32 mouse cellular contexts compared by ENCODE assay signal in the genomic region with DNA sequence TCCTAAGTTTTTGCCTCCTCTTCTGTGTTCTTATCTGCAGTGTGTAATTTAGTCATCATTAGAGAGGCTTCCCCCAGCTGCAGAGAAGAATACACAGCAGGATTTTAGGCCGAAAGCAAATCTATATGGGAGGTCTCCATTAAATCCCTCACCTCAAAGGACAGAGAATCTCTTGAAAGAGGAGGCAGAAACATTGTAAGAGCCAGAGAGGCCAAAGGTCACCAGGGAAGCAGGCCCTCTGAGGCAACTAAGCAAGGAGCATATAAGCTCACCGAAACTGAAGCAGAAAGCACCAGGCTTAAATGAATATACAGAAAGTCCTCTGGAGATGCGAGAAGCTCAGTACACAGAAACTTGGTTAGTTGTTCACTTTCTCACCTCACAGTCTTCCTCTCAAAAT. TPM values are rescaled to one million over a fixed set of nuclear protein-coding genes. Genes with fewer than 3 reads are reported as not detected.
A peak's percentile ranks its signal among the peaks of the same experiment; 100 is the strongest.
DNase-seq lines count a peak whose midpoint lies in the region; ATAC-seq lines count a peak whose summit lies in the region.
"Had no signal": no experiment of that assay in that cellular context is flagged by ENCODE, and none has a peak within 500 bp of the region (broad histone marks: within the 10 kb centered on the region; RNA-seq: fewer than 3 reads in every experiment).

A gene (plus strand): TSS at position 301 of the 400 bp plus-strand sequence.

- H3K4me1 ChIP-seq in limb, embryonic 11.5 days (ENCODE audit: control insufficient read depth, insufficient read depth, low read length), result no peaks in the 10 kb centered on the region
- H3K4me1 ChIP-seq in limb, embryonic 10.5 days, result peaks cover 9% of the 10 kb centered on the region
- no peaks in the 10 kb centered on the region for H3K4me1 ChIP-seq in embryonic facial prominence, embryonic 14.5 days (ENCODE audit: control insufficient read depth, insufficient read depth, low read length)
- H3K4me1 ChIP-seq: forebrain, embryonic 15.5 days; hindbrain, embryonic 12.5 days; limb, embryonic 12.5 days; liver, embryonic 15.5 days; neural tube, embryonic 13.5 days had no signal

- DNase-seq in limb, embryonic 11.5 days (ENCODE audit: low spot score), result peak; percentile 29
- DNase-seq in limb, embryonic 10.5 days (ENCODE audit: low spot score), result no peak
- DNase-seq in embryo, embryonic 10.5 days (ENCODE audit: low spot score), result peak; percentile 38
- DNase-seq in embryonic facial prominence, embryonic 14.5 days (ENCODE audit: low spot score), result peak; percentile 4
- DNase-seq in cerebellum, adult 8-10 months, result no peak
- DNase-seq in thymus, postnatal 36 days, result no peak
- DNase-seq: adrenal gland, postnatal 25 days; cerebellum, adult 2 months; cerebellum, postnatal 25 days; gastrocnemius, postnatal 10 days; kidney, postnatal 14 days; layer of hippocampus, adult 9-11 months; lung, embryonic 14.5 days; right cerebral cortex, postnatal 14 days had no signal

- no peaks in the 10 kb centered on the region for H3K9me3 ChIP-seq in limb, embryonic 11.5 days (ENCODE audit: control insufficient read depth, low read length)
- no peaks in the 10 kb centered on the region for H3K9me3 ChIP-seq in limb, embryonic 10.5 days (replicated peaks)
- H3K9me3 ChIP-seq in embryonic facial prominence, embryonic 14.5 days (ENCODE audit: control insufficient read depth, low read length), result no peaks in the 10 kb centered on the region
- H3K9me3 ChIP-seq: forebrain, embryonic 15.5 days; hindbrain, embryonic 12.5 days; limb, embryonic 12.5 days; liver, embryonic 15.5 days; neural tube, embryonic 13.5 days had no signal

- no peak within 1 kb of the TSS for H3K4me2 ChIP-seq in limb, embryonic 11.5 days (ENCODE audit: low read depth, severe bottlenecking)
- H3K4me2 ChIP-seq in embryonic facial prominence, embryonic 14.5 days (ENCODE audit: low read depth, low read length), result no peak within 1 kb of the TSS
- H3K4me2 ChIP-seq: forebrain, embryonic 15.5 days; hindbrain, embryonic 12.5 days; limb, embryonic 12.5 days; liver, embryonic 15.5 days; lung, embryonic 14.5 days; midbrain, embryonic 11.5 days; neural tube, embryonic 13.5 days had no signal

- H3K4me3 ChIP-seq in limb, embryonic 11.5 days (ENCODE audit: low read depth, low read length), result no peak within 1 kb of the TSS
- no peak within 1 kb of the TSS for H3K4me3 ChIP-seq in limb, embryonic 10.5 days
- no peak within 1 kb of the TSS for H3K4me3 ChIP-seq in embryonic facial prominence, embryonic 14.5 days (ENCODE audit: low read depth, low read length)
- H3K4me3 ChIP-seq: forebrain, embryonic 15.5 days; hindbrain, embryonic 12.5 days; limb, embryonic 12.5 days; liver, embryonic 15.5 days; neural tube, embryonic 13.5 days had no signal

- no peak within 1 kb of the TSS for H3K9ac ChIP-seq in limb, embryonic 11.5 days (ENCODE audit: low read length)
- H3K9ac ChIP-seq in embryonic facial prominence, embryonic 14.5 days (ENCODE audit: low read depth, low read length), result no peak within 1 kb of the TSS
- H3K9ac ChIP-seq: forebrain, embryonic 15.5 days; hindbrain, embryonic 12.5 days; limb, embryonic 12.5 days; liver, embryonic 15.5 days; lung, embryonic 14.5 days; neural tube, embryonic 13.5 days had no signal

- no peak for ATAC-seq in limb, embryonic 11.5 days (ENCODE audit: insufficient number of reproducible peaks, low FRiP score, low TSS enrichment, low read depth)
- no peak for ATAC-seq in embryonic facial prominence, embryonic 14.5 days (ENCODE audit: low read depth)
- ATAC-seq in frontal cortex, adult (ENCODE audit: low TSS enrichment), result no peak
- ATAC-seq: forebrain, embryonic 15.5 days; intestine, postnatal 0 days; Patski had no signal

- WGBS in limb, embryonic 11.5 days, result 24% methylated on average over 3 of the region's 3 CpGs
- WGBS in limb, embryonic 10.5 days, result 35% methylated on average over 3 of the region's 3 CpGs
- WGBS in embryonic facial prominence, embryonic 14.5 days, result 36% methylated on average over 3 of the region's 3 CpGs

- no peaks in the 10 kb centered on the region for H3K36me3 ChIP-seq in limb, embryonic 11.5 days (ENCODE audit: control insufficient read depth, insufficient read depth, low read length)
- no peaks in the 10 kb centered on the region for H3K36me3 ChIP-seq in limb, embryonic 10.5 days
- H3K36me3 ChIP-seq in embryonic facial prominence, embryonic 14.5 days (ENCODE audit: control insufficient read depth, insufficient read depth, low read length), result no peaks in the 10 kb centered on the region
- H3K36me3 ChIP-seq: forebrain, embryonic 15.5 days; hindbrain, embryonic 12.5 days; limb, embryonic 12.5 days; liver, embryonic 15.5 days; neural tube, embryonic 13.5 days had no signal

- H3K27ac ChIP-seq in limb, embryonic 11.5 days (replicated peaks; ENCODE audit: low read depth, low read length), result no peak within 1 kb of the TSS
- no peak within 1 kb of the TSS for H3K27ac ChIP-seq in limb, embryonic 10.5 days
- H3K27ac ChIP-seq in embryonic facial prominence, embryonic 14.5 days (replicated peaks; ENCODE audit: low read depth, low read length), result no peak within 1 kb of the TSS
- H3K27ac ChIP-seq: forebrain, embryonic 15.5 days; hindbrain, embryonic 12.5 days; limb, embryonic 12.5 days; liver, embryonic 15.5 days; neural tube, embryonic 13.5 days had no signal

- no peaks in the 10 kb centered on the region for H3K27me3 ChIP-seq in limb, embryonic 11.5 days (ENCODE audit: control insufficient read depth, insufficient read depth, low read length)
- H3K27me3 ChIP-seq in limb, embryonic 10.5 days (ENCODE audit: low read depth, poor library complexity, severe bottlenecking), result no peaks in the 10 kb centered on the region
- H3K27me3 ChIP-seq in embryonic facial prominence, embryonic 14.5 days (replicated peaks; ENCODE audit: control insufficient read depth, insufficient read depth, low read length), result no peaks in the 10 kb centered on the region
- H3K27me3 ChIP-seq: forebrain, embryonic 15.5 days; hindbrain, embryonic 12.5 days; limb, embryonic 12.5 days; liver, embryonic 15.5 days; neural tube, embryonic 13.5 days; Patski had no signal

RNA-seq across cellular contexts. Expression of the gene that starts here (rescaled TPM):
- not detected in 2 replicates for polyA plus RNA-seq in limb, embryonic 11.5 days (2014; fragmentation: Nextera tagmentation; extraction: Ambion mirVana)
- polyA plus RNA-seq in limb, embryonic 10.5 days (2016; fragmentation: Nextera tagmentation; extraction: Ambion mirVana), result not detected in 2 replicates
- 0.04 TPM in 1 of 2 replicates, not detected in the other for polyA plus RNA-seq in embryonic facial prominence, embryonic 14.5 days (2014; fragmentation: Nextera tagmentation; extraction: Ambion mirVana)
- polyA plus RNA-seq: embryonic facial prominence, embryonic 11.5 days; forebrain, embryonic 15.5 days; gonadal fat pad, adult 2 months; heart, embryonic 14.5 days; hindbrain, embryonic 12.5 days; intestine, postnatal 0 days; kidney, embryonic 14.5 days; limb, embryonic 12.5 days; liver, adult 2 months; liver, embryonic 15.5 days; lung, embryonic 14.5 days; neural tube, embryonic 13.5 days; Patski; small intestine, adult 2 months; stomach, embryonic 14.5 days; testis, adult 2 months; urinary bladder, adult 2 months had no signal

Comparison
In these comparisons a context has a peak if more than half of its experiments do, and no peak if none do; other contexts are left out.
1. Peak in DNase-seq in limb, embryonic 11.5 days; RNA of the gene not detected or under 1 TPM.
2. Peak in DNase-seq in embryonic facial prominence, embryonic 14.5 days; RNA of the gene not detected or under 1 TPM.